Mouse (Mus musculus) forebrain, embryonic 10.5 days (tissue): ENCODE results near the gene 5730522E02Rik. TPM values are rescaled to one million over a fixed set of nuclear protein-coding genes. Genes with fewer than 3 reads are reported as not detected.
"Not testable (repeated sequence)": the region's sequence is repeated elsewhere in the genome, so short reads cannot be mapped to it uniquely, and the experiment has no call there.

Experiments
- DNase-seq: peaks from one replicate; pipeline ENCODE4 v3.0.0-alpha.2; 2017; ENCODE audit warnings: low spot score; ENCODE audit errors: extremely low spot score
- H3K27ac ChIP-seq: fragments of 300-500 bp; sonication (generic); 2 replicates; pipeline ENCODE4 v1.5.1; 2016; ENCODE audit warnings: mild to moderate bottlenecking
- H3K27me3 ChIP-seq: fragments of 300-500 bp; sonication (generic); 2 replicates; pipeline ENCODE4 v1.6.1; 2016; ENCODE audit warnings: mild to moderate bottlenecking; ENCODE audit not compliant: poor library complexity, severe bottlenecking
- H3K36me3 ChIP-seq: fragments of 300-500 bp; sonication (generic); replicated peaks from 2 replicates; pipeline ENCODE4 v1.6.1; 2016; ENCODE audit warnings: mild to moderate bottlenecking, moderate library complexity
- H3K4me1 ChIP-seq: fragments of 300-500 bp; sonication (generic); 2 replicates; pipeline ENCODE4 v1.6.1; 2016
- H3K4me3 ChIP-seq: fragments of 300-500 bp; sonication (generic); 2 replicates; pipeline ENCODE4 v1.5.1; 2016; ENCODE audit warnings: mild to moderate bottlenecking, moderate library complexity
- H3K9me3 ChIP-seq: fragments of 300-500 bp; sonication (generic); 2 replicates; pipeline ENCODE4 v1.6.1; 2016; ENCODE audit warnings: mild to moderate bottlenecking, moderate library complexity
- WGBS: fragments of 180-500 bp; shearing (Covaris S2); methylation state at CpG from one replicate; pipeline ENCODE4 v1.1.7; 2016; 5-methylcytosine and 5-hydroxymethylcytosine counted together
- polyA plus RNA-seq: library from polyadenylated mRNA; unstranded; fragments of >200 nt; fragmentation: Nextera tagmentation; extraction: Ambion mirVana; gene quantifications from 2 replicates; pipeline ENCODE4 v1.2.1, GENCODE M21; 2016

The 5730522E02Rik gene
- polyA plus RNA-seq = 4.5 and 4.9 TPM in 2 replicates

DNA sequence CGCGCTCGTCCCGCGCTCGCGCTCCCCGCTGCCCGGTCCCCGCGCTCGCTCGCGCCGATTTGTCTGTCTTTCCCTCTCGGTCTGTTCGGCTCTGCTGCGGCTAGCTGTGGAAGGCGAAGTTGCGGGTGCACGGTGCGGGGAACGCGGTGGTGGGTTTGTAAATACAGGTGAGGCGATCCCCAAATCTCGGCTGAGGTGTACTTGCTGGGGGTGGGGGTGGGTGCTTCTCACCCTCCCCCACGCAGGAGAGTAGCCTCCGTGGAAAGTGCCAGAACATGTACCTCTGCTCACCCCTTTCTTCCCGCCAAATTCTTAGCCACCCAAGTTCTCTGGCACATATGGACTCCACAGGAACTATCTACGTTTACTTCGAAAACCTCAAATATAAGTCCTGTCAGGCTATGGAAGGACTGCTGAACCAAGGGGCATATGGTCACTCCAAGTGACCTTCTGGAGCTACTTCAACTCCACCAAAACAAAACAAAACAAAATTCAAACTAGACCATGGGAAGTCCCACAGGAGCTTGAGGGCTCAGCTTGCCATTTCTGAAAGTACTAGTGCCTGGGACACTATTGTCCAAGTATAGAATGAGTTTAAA lies at the start of gene 5730522E02Rik:
TSS of gene 5730522E02Rik (minus strand) at position 182 of the 599 bp plus-strand sequence.
- Histone ChIP-seq H3K4me1 (peaks cover 18% of the 10 kb centered on the region), H3K36me3 (no peaks in the 10 kb centered on the region), H3K27me3 (no peaks in the 10 kb centered on the region), H3K4me3 (peak within 1 kb of the TSS; percentile 76), H3K9me3 (0 out of 2 replicates have a peak, but pooled peaks cover 2% of the 10 kb centered on the region), H3K27ac (peak within 1 kb of the TSS; percentile 98)
- DNase-seq = peak; percentile 63
- 3% methylated on average over 31 of the region's 31 CpGs for WGBS

DNA sequence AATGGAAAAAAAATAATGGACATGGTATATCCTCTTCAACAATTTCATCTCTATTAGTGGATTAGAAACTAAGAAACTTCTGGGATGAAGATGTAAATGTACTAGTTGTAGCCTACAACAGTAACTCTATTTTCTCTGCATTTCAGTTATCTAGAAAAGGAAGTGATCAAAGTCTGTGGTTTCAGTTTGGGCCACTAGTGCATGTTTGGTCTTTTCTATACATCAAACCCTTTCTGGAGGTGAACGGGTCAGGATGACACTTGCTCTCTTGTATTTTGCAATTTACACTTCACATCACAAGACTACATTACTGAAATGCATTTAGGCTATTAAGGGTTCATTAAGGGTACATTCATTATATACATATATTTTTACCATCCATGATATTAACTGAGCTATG lies 26.0 kb upstream of the 5730522E02Rik start:
- no peaks in the 10 kb centered on the region for H3K27me3 ChIP-seq
- H3K36me3 ChIP-seq = no peaks in the 10 kb centered on the region
- no peak for DNase-seq
- H3K4me3 ChIP-seq = no peak overlapping the region
- no peak overlapping the region for H3K27ac ChIP-seq
- no peaks in the 10 kb centered on the region for H3K4me1 ChIP-seq
- 89% methylated on average over 1 of the region's 1 CpGs for WGBS
- no peaks in the 10 kb centered on the region for H3K9me3 ChIP-seq

DNA sequence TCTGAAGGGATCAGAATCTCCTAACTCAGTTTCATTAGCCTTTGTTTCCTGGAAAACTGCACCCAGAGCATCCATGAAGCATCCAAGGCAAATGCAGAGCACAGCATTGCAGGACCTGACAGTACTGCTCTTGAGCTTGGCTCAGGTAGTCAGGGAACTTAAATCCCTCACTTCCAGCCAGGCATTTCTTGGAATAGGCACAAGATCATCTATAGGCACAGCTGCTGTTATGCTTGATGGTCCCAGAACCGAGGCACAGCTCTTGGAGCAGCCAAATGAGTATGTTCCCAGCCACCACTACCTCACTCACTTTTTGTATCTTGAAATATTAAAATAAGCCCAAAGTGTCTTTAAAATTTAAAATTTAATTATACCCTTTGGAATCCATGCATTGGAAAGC lies 19.3 kb upstream of the 5730522E02Rik start:
- Histone ChIP-seq H3K4me3 (no peak overlapping the region), H3K27ac (no peak overlapping the region)
- WGBS = 70% methylated on average over 1 of the region's 1 CpGs

DNA sequence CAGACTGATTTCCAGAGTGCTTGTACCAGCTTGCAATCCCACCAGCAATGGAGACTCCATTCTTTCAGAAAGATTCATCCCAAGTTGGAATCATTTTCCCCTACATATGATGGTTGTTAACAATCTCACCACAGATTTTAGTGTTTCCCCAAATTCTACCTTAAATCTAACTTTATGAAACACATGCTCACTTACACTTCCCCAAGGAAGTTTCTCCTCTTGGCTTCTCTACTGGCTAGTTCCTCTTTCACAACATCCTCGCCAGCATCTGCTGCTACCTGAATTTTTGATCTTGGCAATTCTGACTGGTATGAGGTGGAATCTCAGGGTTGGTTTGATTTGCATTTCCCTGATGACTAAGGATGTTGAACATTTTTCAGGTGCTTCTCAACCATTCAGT lies 3.1 kb upstream of the 5730522E02Rik start:
- 89% methylated on average over 1 of the region's 1 CpGs for WGBS

More for the DNA sequence above, 19.3 kb upstream of the 5730522E02Rik start:
- H3K4me1 ChIP-seq = no peaks in the 10 kb centered on the region
- no peak for DNase-seq
- H3K36me3 ChIP-seq = no peaks in the 10 kb centered on the region
- no peaks in the 10 kb centered on the region for H3K9me3 ChIP-seq
- H3K27me3 ChIP-seq = no peaks in the 10 kb centered on the region

DNA sequence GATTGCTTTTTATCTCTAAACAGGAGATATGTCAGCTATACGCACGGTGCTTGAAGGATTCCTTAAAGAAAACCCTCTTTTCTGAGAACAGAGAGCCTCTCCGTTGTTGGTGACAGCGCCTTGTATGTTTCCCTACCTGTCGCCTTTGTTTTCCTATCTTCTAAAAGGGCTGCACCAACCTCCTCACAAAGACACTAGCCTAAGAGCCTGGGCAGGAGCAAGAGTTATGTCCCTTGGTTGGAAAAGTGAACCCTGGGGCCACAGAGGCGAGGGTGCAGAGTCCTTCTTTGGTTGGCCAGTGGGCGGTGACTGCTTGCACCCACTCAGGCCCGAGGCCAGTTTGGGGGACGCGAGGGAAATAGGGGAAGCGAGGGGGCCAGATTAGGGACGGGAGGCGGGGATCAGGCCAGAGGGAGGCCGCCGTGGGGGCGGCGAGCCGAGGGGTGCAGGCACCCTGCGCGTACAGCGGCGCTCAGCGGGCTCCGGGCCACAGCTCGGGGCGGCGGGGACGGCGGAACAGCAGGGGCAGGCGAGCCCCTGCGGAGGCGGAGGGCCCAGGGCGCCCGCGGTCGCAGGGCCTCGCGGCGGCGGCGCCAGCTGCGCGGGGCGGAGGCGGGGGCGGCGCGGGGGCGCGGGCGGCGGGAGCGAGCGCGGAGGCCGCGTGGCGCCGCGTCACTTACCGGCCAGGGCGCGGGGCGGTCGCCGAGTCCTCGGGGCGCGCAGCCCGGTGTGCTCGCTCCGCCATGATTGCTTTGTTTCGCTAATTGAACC lies 567 bp downstream of the 5730522E02Rik start:
- WGBS = 1% methylated on average over 65 of the region's 73 CpGs
- Histone ChIP-seq H3K36me3 (no peaks in the 10 kb centered on the region), H3K27ac (peak overlapping the region; percentile 98), H3K9me3 (0 out of 2 replicates have a peak, but pooled peaks cover 2% of the 10 kb centered on the region), H3K27me3 (no peaks in the 10 kb centered on the region), H3K4me3 (peak overlapping the region; percentile 76), H3K4me1 (peaks cover 18% of the 10 kb centered on the region)
- DNase-seq = peak; percentile 70

More for the DNA sequence above, 3.1 kb upstream of the 5730522E02Rik start:
- H3K27me3 ChIP-seq, H3K36me3 ChIP-seq, H3K9me3 ChIP-seq, H3K27ac ChIP-seq, H3K4me3 ChIP-seq, DNase-seq: not testable (repeated sequence)
- H3K4me1 ChIP-seq = peaks cover 18% of the 10 kb centered on the region

DNA sequence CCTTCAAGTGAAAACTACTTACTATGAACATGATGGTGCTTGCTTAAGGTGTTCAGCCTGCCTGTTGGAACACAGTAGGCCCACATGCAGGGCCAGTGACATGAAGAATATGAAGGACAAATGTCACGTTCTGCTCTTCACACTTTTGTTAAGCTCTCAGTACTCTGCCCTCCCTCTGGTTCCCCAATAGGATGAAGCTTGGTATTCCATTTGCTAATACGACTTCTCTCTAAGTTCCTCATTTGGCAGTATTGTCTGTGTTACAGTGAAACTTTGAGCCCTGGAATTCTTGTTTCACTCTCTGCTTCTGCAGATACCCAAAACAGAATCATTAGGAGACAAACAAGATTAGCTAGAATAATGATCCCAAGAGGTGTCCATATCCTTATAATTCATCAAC lies 7.1 kb downstream of the 5730522E02Rik start:
- Histone ChIP-seq H3K9me3 (0 out of 2 replicates have a peak, but pooled peaks cover 2% of the 10 kb centered on the region), H3K4me3 (no peak overlapping the region), H3K27ac (no peak overlapping the region), H3K27me3 (no peaks in the 10 kb centered on the region), H3K4me1 (no peaks in the 10 kb centered on the region), H3K36me3 (no peaks in the 10 kb centered on the region)
- WGBS = 82% methylated on average over 2 of the region's 2 CpGs
- no peak for DNase-seq

DNA sequence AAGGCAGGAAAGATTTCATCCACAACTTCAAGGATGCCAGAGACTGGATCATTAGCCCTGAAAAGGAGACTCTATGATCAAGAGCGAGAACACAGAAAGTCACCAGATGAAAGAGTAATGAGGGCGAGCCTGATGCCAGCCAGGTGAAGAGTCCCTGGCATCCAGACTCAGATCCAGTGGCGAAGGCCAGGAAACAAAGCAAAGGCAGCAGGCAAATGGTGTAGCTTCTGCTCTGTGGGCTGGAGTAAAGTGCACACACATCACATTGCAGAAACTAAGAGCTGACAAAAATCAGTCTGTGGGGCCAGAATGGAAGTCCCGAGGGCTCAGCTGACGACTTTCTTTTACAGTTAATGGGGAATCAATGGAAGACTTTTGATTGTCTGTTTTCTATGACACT lies 7.7 kb downstream of the 5730522E02Rik start:
- no peaks in the 10 kb centered on the region for H3K36me3 ChIP-seq
- no peak for DNase-seq
- 88% methylated on average over 5 of the region's 5 CpGs for WGBS
- 0 out of 2 replicates have a peak, but pooled peaks cover 2% of the 10 kb centered on the region for H3K9me3 ChIP-seq
- no peak overlapping the region for H3K4me3 ChIP-seq
- no peaks in the 10 kb centered on the region for H3K27me3 ChIP-seq
- H3K27ac ChIP-seq = no peak overlapping the region
- no peaks in the 10 kb centered on the region for H3K4me1 ChIP-seq

DNA sequence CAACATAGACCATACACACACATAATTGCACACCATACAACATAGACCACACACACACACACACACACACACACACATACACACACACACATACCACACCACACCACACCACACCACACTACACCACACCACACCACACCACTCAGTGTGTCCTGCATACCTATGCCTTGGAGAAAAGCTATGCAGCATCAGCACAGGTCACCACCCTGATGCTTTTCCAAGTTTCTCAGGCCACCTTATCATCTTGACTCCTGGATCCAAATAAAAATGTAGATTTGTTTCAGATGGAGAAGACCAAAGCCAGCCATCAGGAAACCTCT lies 8.8 kb downstream of the 5730522E02Rik start:
- Histone ChIP-seq H3K4me3 (no peak overlapping the region), H3K36me3 (no peaks in the 10 kb centered on the region), H3K27ac (no peak overlapping the region), H3K4me1 (no peaks in the 10 kb centered on the region), H3K9me3 (no peaks in the 10 kb centered on the region), H3K27me3 (no peaks in the 10 kb centered on the region)
- DNase-seq = no peak

DNA sequence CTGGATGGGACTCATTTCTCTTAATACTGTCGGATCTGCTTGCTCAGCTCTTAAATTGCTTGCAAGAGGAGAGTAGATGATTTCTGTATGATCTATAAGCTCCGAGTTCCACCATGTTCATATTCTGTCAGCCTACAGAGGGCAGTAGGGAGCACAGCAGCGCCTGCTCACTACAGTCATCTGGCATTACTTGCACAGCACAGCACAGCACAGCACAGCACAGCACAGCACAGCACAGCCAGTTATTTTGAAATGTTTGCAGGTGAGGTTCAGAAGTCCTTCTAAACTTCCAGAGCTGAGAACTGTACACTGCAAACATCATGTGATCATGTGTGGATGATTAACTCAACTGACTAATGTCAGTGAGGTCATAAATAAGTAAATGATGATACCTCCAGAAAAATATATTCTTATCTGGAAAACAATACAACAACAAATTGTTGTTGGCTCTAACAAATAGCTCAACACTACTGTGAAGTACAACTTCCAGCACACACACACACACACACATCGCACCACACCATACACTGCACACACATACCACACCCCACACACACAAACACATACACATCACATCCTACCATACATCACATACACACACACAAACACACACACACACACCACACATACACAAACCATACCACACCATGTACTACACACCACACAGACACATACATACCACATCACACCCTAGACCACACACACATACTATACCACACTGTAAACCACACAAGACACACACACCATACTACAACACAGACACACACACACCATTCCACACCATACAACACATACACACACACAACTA lies 9.4 kb downstream of the 5730522E02Rik start:
- Histone ChIP-seq H3K4me1 (no peaks in the 10 kb centered on the region), H3K27ac (no peak overlapping the region), H3K36me3 (no peaks in the 10 kb centered on the region), H3K27me3 (no peaks in the 10 kb centered on the region), H3K9me3 (no peaks in the 10 kb centered on the region), H3K4me3 (no peak overlapping the region)
- peak; percentile 38 for DNase-seq
- 55% methylated on average over 4 of the region's 4 CpGs for WGBS

DNA sequence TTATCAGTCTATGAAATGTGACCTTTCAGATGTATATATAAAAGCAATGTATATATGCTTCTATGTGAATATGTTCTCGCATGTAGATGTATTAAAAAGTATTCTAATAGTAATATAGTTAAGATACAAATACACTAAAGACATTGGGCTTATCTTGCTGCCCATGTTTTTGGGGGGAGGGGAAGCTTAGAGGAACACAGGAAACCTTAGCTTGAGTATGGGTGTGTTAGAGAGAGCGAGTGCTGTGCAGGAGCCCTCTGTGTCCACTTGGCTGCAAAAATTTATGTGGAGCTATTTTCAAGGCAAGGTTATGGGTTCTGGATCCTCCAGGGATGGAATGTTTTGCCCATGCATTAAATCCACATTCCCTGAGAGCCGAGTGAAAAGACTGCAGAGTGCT lies 15.1 kb downstream of the 5730522E02Rik start:
- 90% methylated on average over 3 of the region's 3 CpGs for WGBS
- no peak for DNase-seq
- Histone ChIP-seq H3K9me3 (no peaks in the 10 kb centered on the region), H3K36me3 (no peaks in the 10 kb centered on the region), H3K4me3 (no peak overlapping the region), H3K27me3 (no peaks in the 10 kb centered on the region), H3K4me1 (no peaks in the 10 kb centered on the region), H3K27ac (no peak overlapping the region)

DNA sequence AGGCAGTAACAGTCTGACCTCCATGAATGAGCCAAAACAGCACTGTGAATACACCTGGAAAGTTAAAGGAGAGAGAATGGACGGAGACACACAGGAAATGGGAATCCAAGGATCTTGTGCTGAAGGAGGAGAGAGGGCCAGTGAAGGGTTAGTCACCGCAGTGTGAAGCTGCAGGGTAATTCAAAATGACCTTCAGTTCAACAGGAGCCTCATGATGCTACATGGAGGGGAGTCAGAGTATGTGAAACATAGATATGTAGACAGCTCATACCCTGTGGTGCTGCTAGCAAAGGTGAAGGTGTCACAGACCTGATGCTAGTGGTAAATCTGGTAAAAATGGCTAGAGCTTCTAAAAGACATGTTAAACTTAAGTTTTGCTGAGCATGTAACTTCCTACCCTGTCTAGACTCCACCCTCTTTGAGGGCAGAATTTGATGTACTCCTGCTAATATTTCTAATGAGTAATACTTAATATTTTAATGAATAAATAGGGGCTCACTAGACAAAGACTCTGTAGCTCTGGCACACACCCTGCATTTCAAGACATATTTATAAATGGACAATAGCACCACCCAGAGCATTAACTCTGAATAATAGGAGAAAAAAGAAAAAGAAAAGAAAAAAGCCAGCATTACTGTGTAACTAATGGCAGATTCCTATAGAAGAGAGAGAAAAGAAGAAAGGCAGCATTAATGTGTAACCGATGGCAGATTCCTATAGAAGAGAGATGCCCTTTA lies 23.2 kb downstream of the 5730522E02Rik start:
- no peak for DNase-seq

DNA sequence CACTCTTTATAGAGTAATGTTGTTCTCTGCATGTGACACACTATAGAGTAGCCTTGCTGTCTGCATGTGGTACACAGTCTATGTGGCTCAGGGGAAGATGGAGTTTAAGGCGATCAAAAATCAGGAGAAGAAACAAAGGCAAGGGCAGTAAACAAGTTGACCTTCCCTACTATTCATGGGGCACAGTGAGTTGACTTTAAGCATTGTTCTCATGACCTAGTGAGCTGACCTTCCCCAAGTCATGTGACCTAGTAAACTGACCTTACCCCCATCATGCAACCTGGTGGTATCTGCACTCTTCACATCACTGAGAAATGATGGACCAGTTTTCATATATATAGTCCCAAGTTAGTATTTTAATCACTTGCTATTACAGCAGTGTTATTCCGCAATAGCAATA lies 40.0 kb downstream of the 5730522E02Rik start:
- Histone ChIP-seq H3K27ac (no peak overlapping the region), H3K27me3 (no peaks in the 10 kb centered on the region), H3K9me3 (no peaks in the 10 kb centered on the region), H3K4me1 (no peaks in the 10 kb centered on the region), H3K4me3 (no peak overlapping the region), H3K36me3 (no peaks in the 10 kb centered on the region)
- DNase-seq = no peak
- WGBS = 94% methylated on average over 2 of the region's 2 CpGs

More for the DNA sequence above, 23.2 kb downstream of the 5730522E02Rik start:
- H3K9me3 ChIP-seq = no peaks in the 10 kb centered on the region
- no peaks in the 10 kb centered on the region for H3K27me3 ChIP-seq
- no peak overlapping the region for H3K27ac ChIP-seq
- WGBS = 84% methylated on average over 3 of the region's 3 CpGs
- H3K36me3 ChIP-seq = no peaks in the 10 kb centered on the region
- H3K4me1 ChIP-seq = no peaks in the 10 kb centered on the region
- H3K4me3 ChIP-seq = no peak overlapping the region
